Mouse (Mus musculus) embryonic fibroblast, embryonic 13.5 days (primary cell): ENCODE results near the gene Exoc3l4. TPM values are rescaled to one million over a fixed set of nuclear protein-coding genes. Genes with fewer than 3 reads are reported as not detected.

Experiments
- H3K27ac ChIP-seq: 2 replicates; pipeline ENCODE4 v1.5.1; 2012; ENCODE audit warnings: low read length, control low read depth, inconsistent platforms; ENCODE audit not compliant: insufficient read depth
- H3K4me1 ChIP-seq: 2 replicates; pipeline ENCODE4 v1.6.1; 2011; ENCODE audit warnings: low read length; ENCODE audit not compliant: control insufficient read depth, insufficient read depth
- H3K4me3 ChIP-seq: 2 replicates; pipeline ENCODE4 v1.5.1; 2011; ENCODE audit warnings: mild to moderate bottlenecking, control low read depth, low read length; ENCODE audit not compliant: insufficient read depth
- CTCF ChIP-seq: IDR thresholded peaks from 2 replicates; pipeline ENCODE4 v1.5.1; 2011; ENCODE audit warnings: mild to moderate bottlenecking, control low read depth, low read length, moderate library complexity, borderline replicate concordance; ENCODE audit not compliant: insufficient read depth
- POLR2A ChIP-seq: IDR thresholded peaks from 2 replicates; pipeline ENCODE4 v1.6.1; 2011; ENCODE audit warnings: low read depth, mild to moderate bottlenecking, control low read depth, low read length, moderate library complexity
- polyA plus RNA-seq: library from polyadenylated mRNA; stranded (reverse); fragments of >200 nt; gene quantifications from 2 replicates; pipeline ENCODE4 v1.2.4, GENCODE M21; 2011; ENCODE audit warnings: low read depth; ENCODE audit not compliant: missing spikeins, insufficient read length

Exoc3l4 gene
- polyA plus RNA-seq, 1 experiment, result 6.4 TPM

GRCm38 (mm10) chr12:111447898-111448760 lies 31.3 kb downstream of the Exoc3l4 start:
- TF ChIP-seq POLR2A (no peak), CTCF (no peak)
- Histone ChIP-seq H3K4me1 (peaks cover 37% of the 10 kb centered on the region), H3K4me3 (no peak overlapping the region), H3K27ac (peak overlapping the region; percentile 14; the same call in 1 of the 2 replicates)

GRCm38 (mm10) chr12:111448931-111449705 lies 32.3 kb downstream of the Exoc3l4 start:
- Histone ChIP-seq H3K27ac (peak overlapping the region; percentile 49; the same call in 1 of the 2 replicates), H3K4me3 (no peak overlapping the region), H3K4me1 (peaks cover 37% of the 10 kb centered on the region)
- no peak for TF ChIP-seq CTCF
- 0 out of 2 replicates have a peak, but pooled peaks have one; percentile 13 for TF ChIP-seq POLR2A

- TF ChIP-seq POLR2A (no peak), CTCF (no peak)
- Histone ChIP-seq H3K4me1 (peaks cover 41% of the 10 kb centered on the region), H3K4me3 (no peak overlapping the region), H3K27ac (no peak overlapping the region)
Measured at GRCm38 (mm10) chr12:111450359-111450758, 33.5 kb downstream of the Exoc3l4 start.

- Histone ChIP-seq H3K4me1 (peaks cover 47% of the 10 kb centered on the region), H3K4me3 (no peak overlapping the region), H3K27ac (no peak overlapping the region)
- no peak for TF ChIP-seq CTCF
- no peak for TF ChIP-seq POLR2A
Measured at GRCm38 (mm10) chr12:111451561-111451960, 34.7 kb downstream of the Exoc3l4 start.

GRCm38 (mm10) chr12:111454021-111454420 lies 37.2 kb downstream of the Exoc3l4 start:
- Histone ChIP-seq H3K4me1 (peaks cover 32% of the 10 kb centered on the region), H3K27ac (no peak overlapping the region), H3K4me3 (no peak overlapping the region)
- TF ChIP-seq CTCF (no peak), POLR2A (no peak)

- no peak for TF ChIP-seq POLR2A
- no peak for TF ChIP-seq CTCF
- no peak overlapping the region for H3K4me3 ChIP-seq
- peaks cover 27% of the 10 kb centered on the region for H3K4me1 ChIP-seq
- H3K27ac ChIP-seq, result peak overlapping the region; percentile 77
Measured at GRCm38 (mm10) chr12:111454543-111455280, 37.9 kb downstream of the Exoc3l4 start.

GRCm38 (mm10) chr12:111455311-111455846 lies 38.6 kb downstream of the Exoc3l4 start:
- H3K4me1 ChIP-seq, result peaks cover 21% of the 10 kb centered on the region
- no peak overlapping the region for H3K4me3 ChIP-seq
- TF ChIP-seq CTCF, result no peak
- 0 out of 2 replicates have a peak, but pooled peaks have one; percentile 6 for TF ChIP-seq POLR2A
- H3K27ac ChIP-seq, result peak overlapping the region; percentile 77

GRCm38 (mm10) chr12:111455860-111456259 lies 39.0 kb downstream of the Exoc3l4 start:
- TF ChIP-seq POLR2A (no peak), CTCF (no peak)
- H3K4me1 ChIP-seq, result peaks cover 16% of the 10 kb centered on the region
- H3K4me3 ChIP-seq, result no peak overlapping the region
- H3K27ac ChIP-seq, result peak overlapping the region; percentile 67

GRCm38 (mm10) chr12:111457742-111458141 lies 40.9 kb downstream of the Exoc3l4 start:
- Histone ChIP-seq H3K4me1 (peaks cover 24% of the 10 kb centered on the region), H3K4me3 (no peak overlapping the region), H3K27ac (no peak overlapping the region)
- TF ChIP-seq CTCF (no peak), POLR2A (no peak)
